Comparison of ENCODE assay signal across 8 mouse cellular contexts in genomic region chr4:107254414-107254813, GRCm38 (mm10). TPM values are rescaled to one million over a fixed set of nuclear protein-coding genes. Genes with fewer than 3 reads are reported as not detected.
DNase-seq lines count a peak whose midpoint lies in the region; ATAC-seq and TF ChIP-seq lines count a peak whose summit lies in the region.
"Had no signal": no experiment of that assay in that cellular context is flagged by ENCODE, and none has a peak within 500 bp of the region (broad histone marks: within the 10 kb centered on the region; RNA-seq: fewer than 3 reads in every experiment).

No protein-coding gene starts in this region.

- H3K27me3 ChIP-seq in liver, adult 2 months (ENCODE audit: control insufficient read depth, insufficient read depth, low read length) = no peaks in the 10 kb centered on the region
- H3K27me3 ChIP-seq in embryonic facial prominence, embryonic 14.5 days (replicated peaks; ENCODE audit: control insufficient read depth, insufficient read depth, low read length) = no peaks in the 10 kb centered on the region
- H3K27me3 ChIP-seq in intestine, embryonic 16.5 days (replicated peaks; ENCODE audit: control insufficient read depth, insufficient read depth, low read length) = no peaks in the 10 kb centered on the region
- no peaks in the 10 kb centered on the region for H3K27me3 ChIP-seq in neural tube, embryonic 15.5 days (replicated peaks)

- peaks cover 13% of the 10 kb centered on the region for H3K4me1 ChIP-seq in liver, adult 2 months (ENCODE audit: control insufficient read depth, insufficient read depth, low read length)
- H3K4me1 ChIP-seq in embryonic facial prominence, embryonic 14.5 days (ENCODE audit: control insufficient read depth, insufficient read depth, low read length) = peaks cover 12% of the 10 kb centered on the region
- H3K4me1 ChIP-seq in intestine, embryonic 16.5 days (ENCODE audit: control insufficient read depth, insufficient read depth, low read length) = peaks cover 17% of the 10 kb centered on the region
- peaks cover 35% of the 10 kb centered on the region for H3K4me1 ChIP-seq in neural tube, embryonic 15.5 days

- no peak overlapping the region for H3K9ac ChIP-seq in liver, adult 2 months (ENCODE audit: low read depth, low read length)
- peak overlapping the region; percentile 89 for H3K9ac ChIP-seq in embryonic facial prominence, embryonic 14.5 days (ENCODE audit: low read depth, low read length)
- H3K9ac ChIP-seq in intestine, embryonic 16.5 days (ENCODE audit: low read depth, low read length) = peak overlapping the region; percentile 90
- peak overlapping the region; percentile 73 for H3K9ac ChIP-seq in neural tube, embryonic 15.5 days (replicated peaks)

- peak overlapping the region; percentile 59 for H3K4me2 ChIP-seq in embryonic facial prominence, embryonic 14.5 days (ENCODE audit: low read depth, low read length)
- peak overlapping the region; percentile 67 for H3K4me2 ChIP-seq in intestine, embryonic 16.5 days (ENCODE audit: low read depth, low read length)
- H3K4me2 ChIP-seq in neural tube, embryonic 15.5 days = peak overlapping the region; percentile 71

- H3K36me3 ChIP-seq in liver, adult 2 months (ENCODE audit: control insufficient read depth, insufficient read depth, low read length) = no peaks in the 10 kb centered on the region
- no peaks in the 10 kb centered on the region for H3K36me3 ChIP-seq in embryonic facial prominence, embryonic 14.5 days (ENCODE audit: control insufficient read depth, insufficient read depth, low read length)
- no peaks in the 10 kb centered on the region for H3K36me3 ChIP-seq in intestine, embryonic 16.5 days (ENCODE audit: control insufficient read depth, insufficient read depth, low read length)
- no peaks in the 10 kb centered on the region for H3K36me3 ChIP-seq in neural tube, embryonic 15.5 days

- no peaks in the 10 kb centered on the region for H3K9me3 ChIP-seq in embryonic facial prominence, embryonic 14.5 days (ENCODE audit: control insufficient read depth, low read length)
- H3K9me3 ChIP-seq in intestine, embryonic 16.5 days (ENCODE audit: control insufficient read depth, low read length) = no peaks in the 10 kb centered on the region
- H3K9me3 ChIP-seq in neural tube, embryonic 15.5 days (replicated peaks) = no peaks in the 10 kb centered on the region

- no peak overlapping the region for H3K27ac ChIP-seq in liver, adult 2 months (replicated peaks; ENCODE audit: insufficient read depth, low read depth, low read length)
- 0 out of 2 replicates have a peak overlapping the region, but pooled peaks have one; percentile 86 for H3K27ac ChIP-seq in embryonic facial prominence, embryonic 14.5 days (replicated peaks; ENCODE audit: low read depth, low read length)
- no peak overlapping the region for H3K27ac ChIP-seq in intestine, embryonic 16.5 days (ENCODE audit: low read length)
- peak overlapping the region; percentile 95 for H3K27ac ChIP-seq in neural tube, embryonic 15.5 days (replicated peaks)

- DNase-seq in liver, adult 2 months (ENCODE audit: extremely low read depth, low read depth, low spot score) = no peak
- DNase-seq in liver = no peak
- no peak for DNase-seq in embryonic facial prominence, embryonic 14.5 days (ENCODE audit: low spot score)
- no peak for DNase-seq in adrenal gland, adult 18-20 months (ENCODE audit: low spot score in 2 of 2)

- WGBS in liver, adult 2 months = 56% methylated on average over 3 of the region's 3 CpGs
- 19% methylated on average over 3 of the region's 3 CpGs for WGBS in embryonic facial prominence, embryonic 14.5 days
- 35% methylated on average over 3 of the region's 3 CpGs for WGBS in intestine, embryonic 16.5 days
- 8% methylated on average over 3 of the region's 3 CpGs for WGBS in neural tube, embryonic 15.5 days

- no peak for TF ChIP-seq POLR2A in liver, adult 2 months (IDR thresholded peaks at IDR 0.05; ENCODE audit: extremely low read depth, insufficient read depth, low read length)

- no peak for TF ChIP-seq CTCF in liver, adult 2 months (IDR thresholded peaks at IDR 0.05; ENCODE audit: low read depth, low read length)

- peak overlapping the region; percentile 79; the same call in 1 of the 2 replicates for H3K4me3 ChIP-seq in liver, adult 2 months (ENCODE audit: insufficient read depth, low read depth, low read length)
- H3K4me3 ChIP-seq in embryonic facial prominence, embryonic 14.5 days (ENCODE audit: low read depth, low read length) = peak overlapping the region; percentile 89
- H3K4me3 ChIP-seq in intestine, embryonic 16.5 days (ENCODE audit: low read length) = peak overlapping the region; percentile 79
- H3K4me3 ChIP-seq in neural tube, embryonic 15.5 days (replicated peaks) = peak overlapping the region; percentile 84

- no peak for ATAC-seq in embryonic facial prominence, embryonic 14.5 days (ENCODE audit: low read depth)
- ATAC-seq in intestine, embryonic 16.5 days = no peak
- ATAC-seq in neural tube, embryonic 15.5 days (ENCODE audit: low FRiP score) = no peak
- no peak for ATAC-seq in monocyte, adult 5-6 weeks (replicated peaks; ENCODE audit: insufficient number of reproducible peaks, low FRiP score, low TSS enrichment, poor library complexity, severe bottlenecking)

- H3K79me2 ChIP-seq in liver, adult 2 months (ENCODE audit: control insufficient read depth, insufficient read depth, low read length) = peaks cover 17% of the 10 kb centered on the region; the same call in 1 of the 2 replicates

RNA-seq across cellular contexts. Expression of gene Hspb11, which starts 1.0 kb away (rescaled TPM):
- total RNA-seq in liver, adult 2 months (2014; rRNA removed) = 9.1 and 10.2 TPM in 2 replicates
- polyA plus RNA-seq in liver, adult 2 months (2012; rRNA removed) = 0.85 and 2.0 TPM in 2 replicates
- 43.1 and 50.6 TPM in 2 replicates for polyA plus RNA-seq in embryonic facial prominence, embryonic 14.5 days (2014; fragmentation: Nextera tagmentation; extraction: Ambion mirVana)
- polyA plus RNA-seq in intestine, embryonic 16.5 days (2015; fragmentation: Nextera tagmentation; extraction: Ambion mirVana) = 22.6 and 26.7 TPM in 2 replicates
- 40.6 and 41.8 TPM in 2 replicates for polyA plus RNA-seq in neural tube, embryonic 15.5 days (2015; fragmentation: Nextera tagmentation; extraction: Ambion mirVana)
- total RNA-seq in monocyte, adult 5-6 weeks (2017) = 3.4 to 26.6 TPM (median 8.9 TPM) in 3 replicates
- 10 to 100 TPM; 17.3 to 20.3 TPM for total RNA-seq in adrenal gland, adult 18-20 months (2021)

RNA-seq across cellular contexts. Expression of gene Lrrc42, which starts 1.1 kb away (rescaled TPM):
- 8.3 and 11.4 TPM in 2 replicates for total RNA-seq in liver, adult 2 months (2014; rRNA removed)
- 6.3 and 6.6 TPM in 2 replicates for polyA plus RNA-seq in liver, adult 2 months (2012; rRNA removed)
- 75.2 and 77.6 TPM in 2 replicates for polyA plus RNA-seq in embryonic facial prominence, embryonic 14.5 days (2014; fragmentation: Nextera tagmentation; extraction: Ambion mirVana)
- polyA plus RNA-seq in intestine, embryonic 16.5 days (2015; fragmentation: Nextera tagmentation; extraction: Ambion mirVana) = 48.3 and 49.6 TPM in 2 replicates
- polyA plus RNA-seq in neural tube, embryonic 15.5 days (2015; fragmentation: Nextera tagmentation; extraction: Ambion mirVana) = 54.6 and 63.7 TPM in 2 replicates
- 4.7 to 7.3 TPM (median 7.1 TPM) in 3 replicates for total RNA-seq in monocyte, adult 5-6 weeks (2017)
- 10 to 100 TPM; 18.9 to 19.9 TPM for total RNA-seq in adrenal gland, adult 18-20 months (2021)

RNA-seq across cellular contexts. Expression of gene Ldlrad1, which starts 45.4 kb away (rescaled TPM):
- not detected in 2 replicates for total RNA-seq in liver, adult 2 months (2014; rRNA removed)
- 0.11 TPM in 1 of 2 replicates, not detected in the other for polyA plus RNA-seq in liver, adult 2 months (2012; rRNA removed)
- 0.18 TPM in 1 of 2 replicates, not detected in the other for polyA plus RNA-seq in embryonic facial prominence, embryonic 14.5 days (2014; fragmentation: Nextera tagmentation; extraction: Ambion mirVana)
- polyA plus RNA-seq in intestine, embryonic 16.5 days (2015; fragmentation: Nextera tagmentation; extraction: Ambion mirVana) = not detected in 2 replicates
- not detected in 2 replicates for polyA plus RNA-seq in neural tube, embryonic 15.5 days (2015; fragmentation: Nextera tagmentation; extraction: Ambion mirVana)
- not detected in 3 replicates for total RNA-seq in monocyte, adult 5-6 weeks (2017)
- not detected for total RNA-seq in adrenal gland, adult 18-20 months (2021)
- total RNA-seq: common myeloid progenitor, adult 5-6 weeks had no signal

RNA-seq across cellular contexts. Expression of gene Dio1, which starts 52.6 kb away (rescaled TPM):
- 89.3 and 378 TPM in 2 replicates for total RNA-seq in liver, adult 2 months (2014; rRNA removed)
- polyA plus RNA-seq in liver, adult 2 months (2012; rRNA removed) = 153 and 184 TPM in 2 replicates
- not detected in 2 replicates for polyA plus RNA-seq in embryonic facial prominence, embryonic 14.5 days (2014; fragmentation: Nextera tagmentation; extraction: Ambion mirVana)
- polyA plus RNA-seq in intestine, embryonic 16.5 days (2015; fragmentation: Nextera tagmentation; extraction: Ambion mirVana) = 3.3 and 5.2 TPM in 2 replicates
- 1.3 TPM in 1 of 2 replicates, not detected in the other for polyA plus RNA-seq in neural tube, embryonic 15.5 days (2015; fragmentation: Nextera tagmentation; extraction: Ambion mirVana)
- total RNA-seq in monocyte, adult 5-6 weeks (2017) = not detected in 3 replicates
- total RNA-seq in adrenal gland, adult 18-20 months (2021) = under 1 TPM in 1 of 2 experiments, not detected in 1; 0.43 TPM
- total RNA-seq: common myeloid progenitor, adult 5-6 weeks had no signal

RNA-seq across cellular contexts. Expression of gene Yipf1, which starts 59.7 kb away (rescaled TPM):
- 42.2 and 52.3 TPM in 2 replicates for total RNA-seq in liver, adult 2 months (2014; rRNA removed)
- 38.0 and 38.7 TPM in 2 replicates for polyA plus RNA-seq in liver, adult 2 months (2012; rRNA removed)
- polyA plus RNA-seq in embryonic facial prominence, embryonic 14.5 days (2014; fragmentation: Nextera tagmentation; extraction: Ambion mirVana) = 52.4 and 55.9 TPM in 2 replicates
- 84.5 and 88.5 TPM in 2 replicates for polyA plus RNA-seq in intestine, embryonic 16.5 days (2015; fragmentation: Nextera tagmentation; extraction: Ambion mirVana)
- 68.4 and 73.1 TPM in 2 replicates for polyA plus RNA-seq in neural tube, embryonic 15.5 days (2015; fragmentation: Nextera tagmentation; extraction: Ambion mirVana)
- 34.3 to 53.2 TPM (median 48.5 TPM) in 3 replicates for total RNA-seq in monocyte, adult 5-6 weeks (2017)
- 10 to 100 TPM; 44.4 to 67.8 TPM for total RNA-seq in adrenal gland, adult 18-20 months (2021)

Comparison
In these comparisons a context has a peak if more than half of its experiments do, and no peak if none do; other contexts are left out.
1. H3K27ac ChIP-seq: peak in embryonic facial prominence, embryonic 14.5 days (single experiment) and neural tube, embryonic 15.5 days (single experiment); none in liver, adult 2 months (single experiment) and intestine, embryonic 16.5 days (single experiment).
2. Peak in every context shown above with its lines, with median percentiles within 50 percentile points of each other: H3K4me3 ChIP-seq and H3K4me2 ChIP-seq.